Mouse (Mus musculus) retina, postnatal 1 day (tissue): Measurements from ENCODE around the gene Cradd.

Experiments
- DNase-seq: peaks from one replicate; pipeline ENCODE4 v3.0.0-alpha.2; 2012

Cradd gene

GRCm38 (mm10) chr10:95151012-95151768 lies 172.7 kb downstream of the Cradd start:
- no peak for DNase-seq

- DNase-seq = peak; percentile 31
These were observed 174.3 kb downstream of the Cradd start for GRCm38 (mm10) chr10:95149666-95150065.

- no peak for DNase-seq
These were observed 175.3 kb downstream of the Cradd start for GRCm38 (mm10) chr10:95148641-95149040.

DNA sequence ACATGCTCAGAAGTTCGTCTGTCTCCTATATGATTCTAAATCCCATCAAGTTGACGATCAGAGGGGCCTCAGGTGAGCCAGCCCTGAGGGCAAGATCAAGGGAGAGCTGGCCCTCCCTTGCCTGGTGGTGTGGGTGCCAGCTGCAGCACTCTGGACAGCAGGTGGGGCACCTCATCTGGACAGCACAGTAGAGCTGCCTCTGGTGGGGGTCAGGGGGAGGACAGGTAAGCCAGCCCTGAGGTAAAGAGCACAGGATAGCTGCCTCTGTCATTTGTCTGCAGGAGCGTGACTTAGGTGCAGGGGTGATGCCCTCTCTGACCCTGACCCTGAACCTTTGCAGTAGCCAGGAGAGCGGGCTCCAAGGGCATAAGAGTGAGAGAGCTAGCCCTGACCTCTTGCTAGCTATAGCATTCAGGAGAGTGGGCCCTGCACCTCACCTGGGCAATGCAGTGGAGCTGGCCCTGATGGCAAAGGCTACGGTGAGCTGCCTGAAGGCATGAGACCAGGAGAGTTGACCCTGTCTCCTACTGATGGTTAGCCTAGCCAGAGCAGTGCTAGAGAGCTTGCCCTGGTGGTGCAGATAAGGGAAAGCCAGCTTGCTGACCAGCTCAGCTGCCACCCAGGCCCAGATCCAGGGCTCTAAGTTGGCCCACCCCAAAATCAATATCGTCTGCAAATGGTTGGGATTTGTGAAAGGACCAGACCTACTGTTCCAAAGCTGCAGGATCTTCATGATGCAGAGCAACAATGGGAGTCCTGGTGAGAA lies 176.6 kb downstream of the Cradd start:
- no peak for DNase-seq

- DNase-seq = no peak
These were observed 177.4 kb downstream of the Cradd start for GRCm38 (mm10) chr10:95146491-95146890.

- DNase-seq = no peak
These were observed 178.6 kb downstream of the Cradd start for GRCm38 (mm10) chr10:95145204-95145926.

DNA sequence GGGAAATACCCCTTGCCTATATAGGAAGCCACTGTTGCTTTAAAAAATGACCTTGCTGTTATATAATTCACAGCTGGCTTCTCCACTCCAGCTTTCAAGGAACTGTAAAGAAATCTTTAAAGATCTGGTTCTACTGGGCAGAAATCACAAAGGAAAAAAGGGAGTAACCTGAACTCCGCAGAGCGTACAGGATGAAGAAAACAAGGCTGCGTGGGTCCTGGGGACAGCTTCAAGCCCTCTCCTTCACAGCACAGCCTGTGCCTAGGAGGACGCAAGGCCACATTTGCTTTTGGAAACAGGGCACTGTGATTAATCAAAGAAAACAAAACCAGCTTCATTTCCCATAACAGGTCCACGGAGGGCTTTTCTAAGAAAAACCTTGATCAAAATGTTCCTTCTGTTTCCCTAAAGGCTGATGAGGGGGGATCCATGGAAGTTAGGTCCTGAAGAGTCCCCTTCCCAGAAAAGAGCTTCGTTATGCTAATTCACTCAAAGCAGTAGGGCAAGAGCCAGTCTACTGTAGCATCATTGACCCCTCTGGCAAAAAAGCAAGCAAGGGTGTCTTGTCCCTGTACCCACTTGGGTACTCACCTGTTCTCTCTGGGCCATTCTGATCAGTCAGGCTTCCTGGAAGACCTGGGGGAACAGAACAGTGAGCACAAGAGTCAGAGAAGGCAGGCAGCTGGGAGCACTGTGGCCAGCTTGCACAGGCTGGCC lies 179.4 kb downstream of the Cradd start:
- no peak for DNase-seq

DNA sequence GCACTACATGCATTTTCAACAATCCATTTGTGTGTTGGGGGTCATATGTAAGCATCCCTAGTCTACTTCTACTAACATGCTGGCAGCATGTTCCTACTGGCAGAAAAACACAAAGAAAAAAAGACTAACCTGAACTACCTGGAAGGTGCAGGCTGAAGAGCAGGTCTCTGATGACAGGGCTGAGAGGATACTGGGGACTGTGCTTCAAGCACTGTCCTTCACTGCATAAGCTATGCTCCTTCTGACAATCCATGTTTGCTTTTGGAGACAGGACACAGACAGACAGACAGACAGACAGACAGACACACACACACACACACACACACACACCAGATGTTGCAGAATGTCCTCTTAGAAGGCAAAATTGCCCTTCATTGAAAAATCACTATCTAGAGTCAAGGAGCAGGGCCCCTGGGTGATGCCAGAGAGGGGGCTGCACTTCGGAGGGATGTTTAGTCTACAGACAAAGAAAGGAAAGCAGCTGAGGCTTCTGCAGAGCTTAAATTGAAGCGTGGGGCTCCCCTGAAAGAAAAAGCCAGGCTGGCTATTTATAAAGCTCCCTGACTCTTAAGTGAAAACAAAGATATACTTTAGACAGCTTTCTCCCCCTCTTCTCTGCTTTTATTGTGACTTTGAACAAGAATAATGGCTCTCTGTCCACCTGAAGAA lies 180.4 kb downstream of the Cradd start:
- DNase-seq = no peak

- DNase-seq = peak; percentile 30
These were observed 181.0 kb downstream of the Cradd start for GRCm38 (mm10) chr10:95142844-95143435.

DNA sequence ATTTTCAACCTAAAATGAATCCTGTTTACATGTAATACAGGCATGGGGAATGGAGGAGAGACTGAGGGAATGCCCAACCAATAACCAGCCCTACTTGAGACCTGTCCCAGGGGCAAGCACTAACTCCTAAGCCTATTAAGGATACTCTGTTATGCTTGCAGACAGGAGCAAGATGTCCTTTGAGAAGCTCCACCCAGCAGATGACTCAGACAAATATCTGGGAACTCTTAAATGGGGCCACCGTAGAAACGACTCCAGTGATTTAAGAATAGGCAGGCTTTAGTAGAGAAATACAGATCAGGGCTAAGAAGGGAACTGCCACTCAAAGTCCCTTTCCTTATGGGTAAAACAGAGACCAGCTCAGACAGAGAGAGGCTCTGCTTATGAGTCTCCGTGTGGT lies 182.9 kb downstream of the Cradd start:
- DNase-seq = no peak

DNA sequence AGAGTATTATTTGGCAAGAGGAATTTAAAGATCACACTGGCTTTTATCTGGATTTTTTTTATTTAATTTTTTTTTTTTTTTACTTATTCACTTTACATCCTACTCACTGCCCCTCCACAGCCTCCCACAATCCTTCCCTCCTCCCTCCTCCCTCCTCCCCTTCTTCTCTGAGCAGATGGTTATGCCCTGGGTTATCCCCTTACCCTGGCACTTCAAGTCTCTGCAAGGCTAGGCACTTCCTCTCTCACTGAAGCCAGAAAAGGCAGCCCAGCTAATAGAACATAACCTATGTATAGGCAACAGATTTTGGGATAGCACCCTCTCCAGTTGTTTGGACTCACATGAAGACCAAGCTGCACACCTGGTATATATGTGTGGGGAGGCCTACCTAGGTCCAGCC lies 183.7 kb downstream of the Cradd start:
- no peak for DNase-seq

- DNase-seq = no peak
These were observed 184.3 kb downstream of the Cradd start for GRCm38 (mm10) chr10:95139645-95140044.

DNA sequence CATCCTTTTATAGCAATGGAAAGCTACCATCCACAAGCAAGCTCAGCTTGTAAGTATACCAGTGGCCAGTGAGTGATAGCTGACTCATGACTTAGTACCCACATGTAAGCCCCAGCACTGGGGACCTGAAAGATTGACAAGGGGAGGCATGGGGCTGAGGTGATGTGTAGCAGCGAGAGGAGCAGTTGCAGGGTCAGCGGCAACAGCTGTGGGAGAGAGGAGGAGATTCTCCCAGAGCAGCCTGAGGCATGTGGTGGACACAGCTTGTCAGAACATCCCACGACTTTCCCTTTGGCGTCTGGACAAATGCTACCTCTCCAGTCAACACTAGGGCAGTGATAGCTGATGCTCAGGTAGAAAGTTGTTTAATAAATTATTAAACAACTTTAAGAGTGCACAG lies 190.9 kb downstream of the Cradd start:
- DNase-seq = no peak
